ENCODE assay signal across 14 mouse cellular contexts in the genomic region with DNA sequence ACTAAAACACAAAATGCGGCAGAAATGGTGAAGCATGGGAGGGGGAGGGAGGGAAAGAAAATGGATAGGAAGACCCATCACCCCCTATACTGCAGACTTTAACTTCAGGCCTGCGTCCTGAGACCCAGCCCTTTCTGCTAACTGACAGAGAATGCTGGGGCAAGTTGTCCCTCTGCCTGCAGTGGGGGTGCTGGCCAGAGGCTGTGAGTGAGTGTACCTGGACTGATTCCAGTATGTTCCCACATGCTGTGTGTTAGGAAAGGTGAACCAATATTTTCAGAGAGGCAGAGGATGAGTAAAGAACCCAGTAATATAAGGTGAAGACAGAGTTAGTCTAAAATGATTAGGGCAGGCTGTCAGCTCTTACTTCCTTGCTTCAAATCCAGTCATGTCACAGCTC.
"Had no signal": no experiment of that assay in that cellular context is flagged by ENCODE, and none has a peak within 500 bp of the region (broad histone marks: within the 10 kb centered on the region; RNA-seq: fewer than 3 reads in every experiment).

No protein-coding gene starts in this region.

- DNase-seq: gastrocnemius, postnatal 14 days; gastrocnemius, postnatal 36 days; heart, adult 18-20 months; heart, postnatal 10 days; heart, postnatal 36 days; kidney, adult 11 months; kidney, adult 2 months; kidney, adult 9 months; kidney, postnatal 14 days; kidney, postnatal 36 days; layer of hippocampus, adult 9-11 months; layer of hippocampus, postnatal 36 days; left cerebral cortex, postnatal 4 days; lung, adult 18-20 months had no signal
